Mouse (Mus musculus): ENCODE data around the gene Thumpd1. TPM values are rescaled to one million over a fixed set of nuclear protein-coding genes. Genes with fewer than 3 reads are reported as not detected.
"Not testable (repeated sequence)": the region's sequence is repeated elsewhere in the genome, so short reads cannot be mapped to it uniquely, and the experiment has no call there.

Thumpd1 gene
- 70.4 and 72.5 TPM in 2 replicates for polyA plus RNA-seq (2015; fragmentation: Nextera tagmentation; extraction: Ambion mirVana)

DNA sequence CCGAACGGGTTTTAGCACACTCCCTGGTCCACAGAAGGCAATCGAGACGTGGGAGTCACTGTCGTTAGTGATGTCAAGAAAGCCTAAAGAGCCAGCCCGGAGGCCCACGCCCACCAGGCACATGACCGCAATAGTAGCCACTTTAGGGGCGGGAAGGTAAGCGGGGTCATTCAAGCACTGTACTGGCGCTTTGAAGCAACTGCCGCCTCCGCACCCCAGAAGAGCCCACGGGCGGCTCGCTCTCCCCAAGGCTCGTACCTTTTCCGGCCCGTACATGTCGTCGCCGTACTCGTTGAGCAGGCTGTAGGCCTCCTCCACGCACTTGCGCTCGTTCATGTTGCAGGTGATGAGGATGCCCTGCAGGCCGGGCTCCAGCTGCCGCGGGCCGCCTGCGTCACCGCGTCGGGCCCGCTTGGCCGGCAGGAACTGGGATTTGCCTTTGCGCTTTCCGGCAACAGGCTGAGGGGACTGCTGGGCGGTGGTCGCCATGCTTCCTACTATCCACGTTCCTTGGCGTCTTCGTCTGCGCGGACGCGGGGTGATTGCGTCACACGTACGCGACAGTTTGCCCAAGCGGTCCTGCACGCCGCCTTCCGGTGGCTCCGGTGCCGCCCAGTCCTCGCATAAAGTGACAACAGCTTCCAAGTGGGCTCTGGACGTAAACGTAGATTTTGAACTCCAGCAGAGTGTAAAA lies at the start of gene Thumpd1:
Gene Thumpd1, minus strand, starts transcription at position 546 of the 694 bp plus-strand sequence.
- no peaks in the 10 kb centered on the region for H3K27me3 ChIP-seq
- peak within 1 kb of the TSS; percentile 64 for H3K4me2 ChIP-seq
- H3K27ac ChIP-seq = peak within 1 kb of the TSS; percentile 79
- peak within 1 kb of the TSS; percentile 93 for H3K4me3 ChIP-seq
- H3K9ac ChIP-seq = peak within 1 kb of the TSS; percentile 82
- peak; percentile 87 for ATAC-seq (ENCODE audit: insufficient number of reproducible peaks, low FRiP score, low TSS enrichment, low read depth)
- peaks cover 32% of the 10 kb centered on the region for H3K36me3 ChIP-seq
- under 1% methylated on average over 60 of the region's 60 CpGs for WGBS
- H3K9me3 ChIP-seq = no peaks in the 10 kb centered on the region
- peaks cover 8% of the 10 kb centered on the region for H3K4me1 ChIP-seq

GRCm38 (mm10) chr7:119769895-119770294 lies 49.3 kb upstream of the Thumpd1 start:
- Histone ChIP-seq H3K4me2 (no peak overlapping the region), H3K4me3 (no peak overlapping the region), H3K9me3 (no peaks in the 10 kb centered on the region), H3K27ac (no peak overlapping the region), H3K36me3 (no peaks in the 10 kb centered on the region), H3K27me3 (no peaks in the 10 kb centered on the region), H3K9ac (no peak overlapping the region), H3K4me1 (no peaks in the 10 kb centered on the region)
- ATAC-seq (ENCODE audit: insufficient number of reproducible peaks, low FRiP score, low TSS enrichment, low read depth) = no peak
- WGBS = 91% methylated on average over 8 of the region's 8 CpGs

DNA sequence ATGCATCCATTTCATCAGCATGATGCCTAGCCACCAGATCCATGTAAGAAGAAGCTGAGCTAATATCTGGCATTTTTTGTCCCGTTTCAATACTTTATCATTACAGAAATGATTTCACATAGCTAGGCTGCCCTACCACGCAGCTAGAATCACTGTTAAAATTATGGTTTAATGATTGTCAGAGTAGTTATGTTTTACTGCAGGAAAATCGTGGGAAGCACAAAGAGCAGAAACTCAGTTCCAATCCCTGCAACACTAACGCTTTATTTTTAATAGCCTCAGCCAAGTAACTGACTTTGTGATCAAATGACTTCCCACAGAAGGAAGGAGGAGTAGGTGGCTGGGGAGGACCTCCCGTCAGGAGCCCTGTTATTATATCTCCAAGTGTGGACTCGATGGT lies 46.4 kb upstream of the Thumpd1 start:
- H3K27ac ChIP-seq = no peak overlapping the region
- no peaks in the 10 kb centered on the region for H3K27me3 ChIP-seq
- ATAC-seq (ENCODE audit: insufficient number of reproducible peaks, low FRiP score, low TSS enrichment, low read depth) = no peak
- no peaks in the 10 kb centered on the region for H3K4me1 ChIP-seq
- H3K4me3 ChIP-seq = no peak overlapping the region
- H3K4me2 ChIP-seq = no peak overlapping the region
- WGBS = 66% methylated on average over 6 of the region's 6 CpGs
- no peaks in the 10 kb centered on the region for H3K9me3 ChIP-seq
- no peak overlapping the region for H3K9ac ChIP-seq
- H3K36me3 ChIP-seq = no peaks in the 10 kb centered on the region

GRCm38 (mm10) chr7:119764377-119764776 lies 43.8 kb upstream of the Thumpd1 start:
- Histone ChIP-seq H3K27ac (no peak overlapping the region), H3K4me1 (no peaks in the 10 kb centered on the region), H3K4me3 (no peak overlapping the region), H3K4me2 (no peak overlapping the region), H3K9me3 (no peaks in the 10 kb centered on the region), H3K27me3 (no peaks in the 10 kb centered on the region), H3K36me3 (no peaks in the 10 kb centered on the region), H3K9ac (no peak overlapping the region)
- WGBS = 75% methylated on average over 3 of the region's 3 CpGs
- ATAC-seq (ENCODE audit: insufficient number of reproducible peaks, low FRiP score, low TSS enrichment, low read depth) = no peak

DNA sequence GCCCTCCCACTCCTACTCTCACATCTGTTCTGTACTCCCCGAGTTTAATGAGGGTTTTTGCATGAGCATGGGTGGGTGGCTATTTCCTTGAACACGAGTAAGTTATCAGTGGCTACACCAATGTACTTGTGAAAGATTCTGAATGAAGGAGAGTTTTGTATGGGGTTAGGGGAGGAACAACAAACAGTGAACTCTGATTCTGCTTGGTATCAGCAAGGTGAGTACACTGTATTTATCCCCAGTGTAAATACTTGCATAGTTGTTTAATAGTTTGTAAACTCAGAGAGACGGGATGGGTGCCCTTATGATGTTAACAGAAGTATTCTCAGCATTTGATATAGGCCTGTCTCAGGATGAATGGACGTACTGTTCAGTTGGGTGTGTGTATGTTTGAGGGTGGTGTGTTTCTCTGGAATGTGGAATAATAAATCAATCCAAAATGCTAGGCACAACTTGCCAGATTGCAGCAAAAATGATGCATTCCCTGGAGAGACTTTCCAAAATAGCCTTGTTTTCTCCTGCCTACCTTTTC lies 41.6 kb upstream of the Thumpd1 start:
- Histone ChIP-seq H3K9me3 (no peaks in the 10 kb centered on the region), H3K4me3 (no peak overlapping the region), H3K27me3 (no peaks in the 10 kb centered on the region), H3K27ac (no peak overlapping the region), H3K4me1 (no peaks in the 10 kb centered on the region), H3K9ac (no peak overlapping the region), H3K36me3 (no peaks in the 10 kb centered on the region), H3K4me2 (no peak overlapping the region)
- ATAC-seq (ENCODE audit: insufficient number of reproducible peaks, low FRiP score, low TSS enrichment, low read depth) = no peak
- whole genome bisulfite sequencing = 27% methylated on average over 4 of the region's 4 CpGs

DNA sequence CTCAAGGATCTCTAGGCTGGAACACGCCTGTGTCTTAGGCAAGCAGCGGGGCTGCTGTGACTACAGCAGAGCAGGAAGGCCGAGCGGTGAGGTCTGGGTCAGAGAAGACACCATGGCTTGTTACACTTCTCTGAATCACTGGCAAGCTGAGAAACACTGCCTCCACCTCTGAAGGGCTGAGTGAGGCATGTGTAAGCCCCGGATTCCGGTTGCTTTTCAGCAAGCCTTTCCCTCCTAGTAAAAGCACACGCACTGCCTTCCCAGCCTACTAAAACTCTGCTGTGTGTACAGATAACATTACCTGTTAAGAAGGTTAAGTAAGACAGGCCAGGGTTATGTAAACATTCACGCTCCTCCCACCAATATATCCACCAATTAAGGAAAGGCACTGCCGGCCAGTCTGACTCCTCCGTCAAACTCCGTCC lies 39.9 kb upstream of the Thumpd1 start, which contains the start of gene Acsm3:
Gene Acsm3, plus strand, starts transcription at position 397 of the 425 bp plus-strand sequence.
- Histone ChIP-seq H3K9ac (no peak within 1 kb of the TSS), H3K4me1 (no peaks in the 10 kb centered on the region), H3K27ac (no peak within 1 kb of the TSS), H3K9me3 (no peaks in the 10 kb centered on the region), H3K4me3 (no peak within 1 kb of the TSS), H3K36me3 (no peaks in the 10 kb centered on the region), H3K27me3 (no peaks in the 10 kb centered on the region), H3K4me2 (no peak within 1 kb of the TSS)
- no peak for ATAC-seq (ENCODE audit: insufficient number of reproducible peaks, low FRiP score, low TSS enrichment, low read depth)
- 46% methylated on average over 11 of the region's 11 CpGs for WGBS

DNA sequence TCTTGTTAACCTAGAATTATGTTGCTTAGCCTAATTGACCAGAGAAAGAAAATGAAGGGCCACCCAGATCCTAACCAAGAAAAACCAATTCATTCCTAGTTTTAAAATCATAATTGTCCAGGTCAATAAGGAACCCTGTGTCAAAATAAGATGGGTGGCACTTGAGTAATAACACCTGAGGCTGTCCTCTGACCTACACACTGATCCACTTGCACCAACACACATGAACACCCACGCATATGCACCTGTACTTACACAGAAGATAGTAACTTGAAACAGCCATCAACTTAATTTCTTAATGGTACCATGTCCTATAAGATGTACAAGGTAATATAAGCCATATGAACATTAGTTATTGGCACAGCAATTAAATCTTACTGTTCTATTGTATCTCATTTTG lies 33.1 kb upstream of the Thumpd1 start:
- Histone ChIP-seq H3K4me1 (no peaks in the 10 kb centered on the region), H3K4me3 (no peak overlapping the region), H3K9me3 (no peaks in the 10 kb centered on the region), H3K36me3 (no peaks in the 10 kb centered on the region), H3K9ac (no peak overlapping the region), H3K27me3 (no peaks in the 10 kb centered on the region), H3K4me2 (no peak overlapping the region), H3K27ac (no peak overlapping the region)
- ATAC-seq (ENCODE audit: insufficient number of reproducible peaks, low FRiP score, low TSS enrichment, low read depth) = no peak
- WGBS = 82% methylated on average over 1 of the region's 1 CpGs

DNA sequence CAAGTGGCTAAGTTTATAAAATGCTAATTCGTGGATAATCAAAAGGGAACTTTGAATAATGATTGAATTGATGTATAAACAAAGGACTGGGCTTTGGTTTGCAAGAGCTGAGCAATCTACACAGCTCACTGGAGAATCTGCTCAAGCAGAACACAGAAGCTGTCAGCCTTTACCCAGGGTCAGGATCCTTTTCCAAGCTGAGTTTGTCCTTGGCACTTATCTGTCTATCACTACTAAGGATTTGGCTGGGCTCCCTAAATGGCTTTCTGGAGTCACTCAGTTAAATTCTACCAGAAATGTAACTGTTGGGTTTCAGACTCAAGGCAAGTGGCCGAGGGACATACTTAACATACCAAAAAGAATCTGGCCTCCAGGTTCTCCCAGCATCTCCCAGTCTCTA lies 29.3 kb upstream of the Thumpd1 start:
- Histone ChIP-seq H3K4me1 (no peaks in the 10 kb centered on the region), H3K9me3 (no peaks in the 10 kb centered on the region), H3K9ac (no peak overlapping the region), H3K27ac (no peak overlapping the region), H3K27me3 (no peaks in the 10 kb centered on the region), H3K4me3 (no peak overlapping the region), H3K4me2 (no peak overlapping the region), H3K36me3 (no peaks in the 10 kb centered on the region)
- WGBS = 55% methylated on average over 2 of the region's 2 CpGs
- no peak for ATAC-seq (ENCODE audit: insufficient number of reproducible peaks, low FRiP score, low TSS enrichment, low read depth)

DNA sequence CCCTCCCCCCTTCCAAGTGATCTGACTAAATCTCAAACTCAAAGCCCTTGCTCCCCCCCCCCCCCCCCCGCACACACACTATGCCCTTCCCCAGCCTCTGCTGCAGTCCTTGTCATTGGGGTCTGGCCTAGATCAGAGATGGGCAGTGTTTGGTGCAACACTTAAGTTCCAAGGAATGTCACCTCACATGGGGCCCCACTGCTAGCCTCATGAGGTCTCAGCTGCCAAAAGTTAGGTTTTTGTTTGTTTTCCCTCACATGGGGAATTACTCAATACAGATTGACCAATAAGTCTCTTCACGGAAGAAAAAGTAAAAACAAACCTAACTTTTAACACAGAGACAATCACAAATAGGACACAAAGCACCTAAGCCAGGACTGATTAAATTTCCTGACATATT lies 28.2 kb upstream of the Thumpd1 start:
- Histone ChIP-seq H3K27me3 (no peaks in the 10 kb centered on the region), H3K4me3 (no peak overlapping the region), H3K4me1 (peaks cover 4% of the 10 kb centered on the region; the same call in 1 of the 2 replicates), H3K9ac (no peak overlapping the region), H3K4me2 (no peak overlapping the region), H3K9me3 (no peaks in the 10 kb centered on the region), H3K27ac (no peak overlapping the region), H3K36me3 (no peaks in the 10 kb centered on the region)
- 77% methylated on average over 1 of the region's 2 CpGs for WGBS
- no peak for ATAC-seq (ENCODE audit: insufficient number of reproducible peaks, low FRiP score, low TSS enrichment, low read depth)

DNA sequence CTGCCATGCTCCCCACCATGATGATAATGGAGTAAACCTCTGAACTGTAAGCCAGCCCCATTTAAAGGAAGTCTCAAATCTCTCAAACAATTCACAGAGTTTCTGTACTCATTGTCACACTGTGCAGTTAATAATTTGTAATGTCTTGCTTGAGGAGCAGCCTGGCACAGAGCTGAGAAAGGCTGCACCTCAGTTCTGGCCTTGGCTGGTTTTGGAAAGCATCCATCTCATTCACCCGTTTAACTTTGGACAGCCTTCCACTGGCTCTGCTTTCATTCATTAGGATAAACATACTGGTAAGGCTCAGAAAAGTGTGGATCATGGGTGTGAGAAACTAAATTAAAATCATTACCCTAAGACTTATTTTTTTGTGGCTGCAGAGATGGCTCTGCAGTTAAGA lies 25.3 kb upstream of the Thumpd1 start:
- H3K36me3 ChIP-seq = no peaks in the 10 kb centered on the region
- WGBS = 58% methylated on average over 1 of the region's 1 CpGs
- H3K4me1 ChIP-seq = peaks cover 4% of the 10 kb centered on the region; the same call in 1 of the 2 replicates
- no peaks in the 10 kb centered on the region for H3K27me3 ChIP-seq
- no peak overlapping the region for H3K27ac ChIP-seq
- no peak overlapping the region for H3K4me3 ChIP-seq
- no peak overlapping the region for H3K4me2 ChIP-seq
- no peak for ATAC-seq (ENCODE audit: insufficient number of reproducible peaks, low FRiP score, low TSS enrichment, low read depth)
- H3K9ac ChIP-seq = no peak overlapping the region
- H3K9me3 ChIP-seq = no peaks in the 10 kb centered on the region

- no peak overlapping the region for H3K27ac ChIP-seq
- H3K4me1 ChIP-seq = peaks cover 4% of the 10 kb centered on the region; the same call in 1 of the 2 replicates
- no peak for ATAC-seq (ENCODE audit: insufficient number of reproducible peaks, low FRiP score, low TSS enrichment, low read depth)
- H3K9me3 ChIP-seq = no peaks in the 10 kb centered on the region
- peak overlapping the region; percentile 33 for H3K4me2 ChIP-seq
- WGBS = 7% methylated on average over 33 of the region's 34 CpGs
- no peak overlapping the region for H3K9ac ChIP-seq
- no peaks in the 10 kb centered on the region for H3K27me3 ChIP-seq
- no peaks in the 10 kb centered on the region for H3K36me3 ChIP-seq
- 0 out of 2 replicates have a peak overlapping the region, but pooled peaks have one; percentile 18 for H3K4me3 ChIP-seq
Measured at GRCm38 (mm10) chr7:119744321-119744720, 23.7 kb upstream of the Thumpd1 start.

DNA sequence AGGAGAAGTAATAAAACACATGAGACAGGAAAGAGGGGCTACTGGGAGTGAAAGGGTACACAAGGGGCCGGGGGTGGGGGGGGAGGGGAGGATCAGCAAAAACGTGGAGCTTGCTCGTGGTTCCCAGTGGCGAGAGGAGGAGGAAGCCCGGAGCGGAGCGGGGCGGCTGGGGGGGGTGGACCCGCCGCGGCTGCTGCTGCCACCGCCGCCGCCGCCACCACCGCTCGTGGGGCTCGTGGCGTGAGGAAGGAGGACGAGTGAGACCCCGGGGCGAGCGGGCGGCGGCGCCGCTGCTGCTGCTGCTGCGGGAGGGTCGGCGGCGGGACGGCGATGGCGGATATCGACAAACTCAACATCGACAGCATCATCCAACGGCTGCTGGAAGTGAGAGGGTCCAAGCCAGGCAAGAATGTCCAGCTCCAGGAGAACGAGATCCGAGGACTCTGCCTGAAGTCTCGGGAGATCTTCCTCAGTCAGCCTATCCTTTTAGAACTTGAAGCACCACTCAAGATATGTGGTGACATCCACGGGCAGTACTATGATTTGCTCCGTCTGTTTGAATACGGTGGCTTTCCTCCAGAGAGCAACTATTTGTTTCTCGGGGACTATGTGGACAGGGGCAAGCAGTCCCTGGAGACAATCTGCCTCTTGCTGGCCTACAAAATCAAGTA lies 19.3 kb upstream of the Thumpd1 start:
- H3K27me3 ChIP-seq; H3K9me3 ChIP-seq; ATAC-seq (ENCODE audit: insufficient number of reproducible peaks, low FRiP score, low TSS enrichment, low read depth); H3K4me1 ChIP-seq; H3K36me3 ChIP-seq; H3K9ac ChIP-seq; H3K27ac ChIP-seq: not testable (repeated sequence)
- WGBS = 2% methylated on average over 28 of the region's 44 CpGs
- Histone ChIP-seq H3K4me2 (peak overlapping the region; percentile 41), H3K4me3 (peak overlapping the region; percentile 34)

Measured in limb, embryonic 15.5 days (tissue).